Mouse (Mus musculus) liver, embryonic 14.5 days (tissue): ENCODE measurements at regions not wholly inside any gene's neighbourhood (a gene's known extent, or its start where the extent isn't known, plus 50 kb on each side); places are given as distances from the start of the nearest gene placed in this dataset.

ENCODE experiments used
- CTCF ChIP-seq: IDR thresholded peaks from 2 replicates; pipeline ENCODE4 v1.5.1; 2016; ENCODE audit warnings: antibody characterized with exemption, low read depth, control low read depth
- EP300 ChIP-seq: IDR thresholded peaks from 2 replicates; pipeline ENCODE4 v1.6.1; 2016; ENCODE audit warnings: antibody characterized with exemption, low read depth

GRCm38 (mm10) chr2:106083801-106084800 is 80.8 kb upstream of the Dnajc24 start:
- TF ChIP-seq CTCF (no peak), EP300 (no peak)
